In genomic region chr16:91827456-91827855, GRCm38 (mm10) we compare ENCODE assay signal across 19 mouse cellular contexts.
DNase-seq lines count a peak whose midpoint lies in the region; ATAC-seq lines count a peak whose summit lies in the region.
"Had no signal": no experiment of that assay in that cellular context is flagged by ENCODE, and none has a peak within 500 bp of the region (broad histone marks: within the 10 kb centered on the region; RNA-seq: fewer than 3 reads in every experiment).

No protein-coding gene starts in this region.

- 0 out of 2 replicates have a peak overlapping the region, but pooled peaks have one; percentile 24 for H3K27ac ChIP-seq in hindbrain, embryonic 11.5 days (ENCODE audit: low read depth, low read length)
- H3K27ac ChIP-seq in hindbrain, embryonic 14.5 days: no peak overlapping the region
- H3K27ac ChIP-seq in liver, embryonic 13.5 days: peak overlapping the region; percentile 19; the same call in 1 of the 2 replicates
- H3K27ac ChIP-seq: liver, embryonic 14.5 days; stomach, embryonic 15.5 days had no signal

- H3K4me2 ChIP-seq in hindbrain, embryonic 11.5 days (replicated peaks; ENCODE audit: low read depth, low read length): no peak overlapping the region
- H3K4me2 ChIP-seq in hindbrain, embryonic 14.5 days (replicated peaks): no peak overlapping the region
- H3K4me2 ChIP-seq in liver, embryonic 13.5 days: no peak overlapping the region
- H3K4me2 ChIP-seq: midbrain, embryonic 13.5 days; stomach, embryonic 15.5 days had no signal

- no peaks in the 10 kb centered on the region for H3K4me1 ChIP-seq in hindbrain, embryonic 11.5 days (replicated peaks; ENCODE audit: control insufficient read depth, insufficient read depth, low read length)
- peaks cover 5% of the 10 kb centered on the region; the same call in 1 of the 2 replicates for H3K4me1 ChIP-seq in hindbrain, embryonic 14.5 days (replicated peaks; ENCODE audit: control insufficient read depth, insufficient read depth, low read length)
- peaks cover 56% of the 10 kb centered on the region for H3K4me1 ChIP-seq in liver, embryonic 13.5 days (replicated peaks)

- ATAC-seq in hindbrain, embryonic 11.5 days (ENCODE audit: low FRiP score): no peak
- no peak for ATAC-seq in hindbrain, embryonic 14.5 days (ENCODE audit: low FRiP score)
- ATAC-seq in liver, embryonic 13.5 days (ENCODE audit: low read depth): no peak
- ATAC-seq in frontal cortex, adult (ENCODE audit: low TSS enrichment): no peak
- ATAC-seq: midbrain, embryonic 13.5 days; Patski had no signal

- DNase-seq in heart, adult 11 months: peak; percentile 76
- DNase-seq in heart, postnatal 25 days (ENCODE audit: low spot score): no peak
- DNase-seq in hindbrain, embryonic 11.5 days (ENCODE audit: low spot score): no peak
- no peak for DNase-seq in hindbrain, embryonic 14.5 days (ENCODE audit: low spot score)
- DNase-seq in R1 (ENCODE audit: low read depth, low spot score): peak; percentile 30
- DNase-seq in liver, embryonic 13.5 days: no peak
- DNase-seq in thymus, postnatal 4 days: no peak
- DNase-seq: cerebellum, postnatal 14 days; gastrocnemius, postnatal 36 days; kidney, postnatal 10 days; layer of hippocampus, adult 9-11 months; lung, postnatal 4 days; spleen, adult 18-20 months; thymus, postnatal 25 days had no signal

- H3K9ac ChIP-seq in hindbrain, embryonic 11.5 days (ENCODE audit: low read depth, low read length): no peak overlapping the region
- H3K9ac ChIP-seq in hindbrain, embryonic 14.5 days: no peak overlapping the region
- no peak overlapping the region for H3K9ac ChIP-seq in liver, embryonic 13.5 days
- H3K9ac ChIP-seq: liver, embryonic 14.5 days; midbrain, embryonic 13.5 days; stomach, embryonic 15.5 days had no signal

- no peaks in the 10 kb centered on the region for H3K9me3 ChIP-seq in hindbrain, embryonic 11.5 days (ENCODE audit: control insufficient read depth, low read length)
- no peaks in the 10 kb centered on the region for H3K9me3 ChIP-seq in hindbrain, embryonic 14.5 days (ENCODE audit: control insufficient read depth, low read length)
- H3K9me3 ChIP-seq in liver, embryonic 13.5 days (replicated peaks): no peaks in the 10 kb centered on the region
- H3K9me3 ChIP-seq: midbrain, embryonic 13.5 days; stomach, embryonic 15.5 days had no signal

- 36% methylated on average over 5 of the region's 5 CpGs for WGBS in hindbrain, embryonic 11.5 days
- WGBS in hindbrain, embryonic 14.5 days: 49% methylated on average over 5 of the region's 5 CpGs
- WGBS in liver, embryonic 13.5 days (ENCODE audit: insufficient replicate concordance): 79% methylated on average over 5 of the region's 5 CpGs

- H3K36me3 ChIP-seq in hindbrain, embryonic 11.5 days (ENCODE audit: control insufficient read depth, insufficient read depth, low read length): peaks cover 13% of the 10 kb centered on the region; the same call in 1 of the 2 replicates
- H3K36me3 ChIP-seq in hindbrain, embryonic 14.5 days (replicated peaks; ENCODE audit: control insufficient read depth, insufficient read depth): peaks cover 60% of the 10 kb centered on the region
- H3K36me3 ChIP-seq in liver, embryonic 13.5 days: peaks cover 74% of the 10 kb centered on the region

- intact Hi-C loops in heart, postnatal 25 days (cut with DNase I): no loop called here

- no peaks in the 10 kb centered on the region for H3K27me3 ChIP-seq in hindbrain, embryonic 11.5 days (ENCODE audit: control insufficient read depth, insufficient read depth, low read length)
- H3K27me3 ChIP-seq in hindbrain, embryonic 14.5 days (ENCODE audit: control insufficient read depth, insufficient read depth, low read length): no peaks in the 10 kb centered on the region
- H3K27me3 ChIP-seq in liver, embryonic 13.5 days: 0 out of 2 replicates have a peak, but pooled peaks cover 3% of the 10 kb centered on the region
- H3K27me3 ChIP-seq: midbrain, embryonic 13.5 days; Patski; stomach, embryonic 15.5 days had no signal

- H3K4me3 ChIP-seq in hindbrain, embryonic 11.5 days (ENCODE audit: low read depth, low read length): no peak overlapping the region
- no peak overlapping the region for H3K4me3 ChIP-seq in hindbrain, embryonic 14.5 days (replicated peaks; ENCODE audit: low read length)
- H3K4me3 ChIP-seq in liver, embryonic 13.5 days (replicated peaks): no peak overlapping the region
- H3K4me3 ChIP-seq: midbrain, embryonic 13.5 days; stomach, embryonic 15.5 days had no signal

Comparison
In these comparisons a context has a peak if more than half of its experiments do, and no peak if none do; other contexts are left out.
1. DNase-seq: peak in heart, adult 11 months (single experiment) and R1 (single experiment); none in heart, postnatal 25 days (single experiment), hindbrain, embryonic 11.5 days (single experiment), hindbrain, embryonic 14.5 days (single experiment), liver, embryonic 13.5 days (single experiment) and thymus, postnatal 4 days (single experiment).